Mouse (Mus musculus) kidney, postnatal 25 days (tissue): ENCODE data around the gene March10.

Experiments used
- DNase-seq, 2 experiments: peaks; one replicate each; pipeline ENCODE4 v3.0.0; 2021; ENCODE audit warnings: mixed read lengths in 2 of 2

The March10 gene

DNA sequence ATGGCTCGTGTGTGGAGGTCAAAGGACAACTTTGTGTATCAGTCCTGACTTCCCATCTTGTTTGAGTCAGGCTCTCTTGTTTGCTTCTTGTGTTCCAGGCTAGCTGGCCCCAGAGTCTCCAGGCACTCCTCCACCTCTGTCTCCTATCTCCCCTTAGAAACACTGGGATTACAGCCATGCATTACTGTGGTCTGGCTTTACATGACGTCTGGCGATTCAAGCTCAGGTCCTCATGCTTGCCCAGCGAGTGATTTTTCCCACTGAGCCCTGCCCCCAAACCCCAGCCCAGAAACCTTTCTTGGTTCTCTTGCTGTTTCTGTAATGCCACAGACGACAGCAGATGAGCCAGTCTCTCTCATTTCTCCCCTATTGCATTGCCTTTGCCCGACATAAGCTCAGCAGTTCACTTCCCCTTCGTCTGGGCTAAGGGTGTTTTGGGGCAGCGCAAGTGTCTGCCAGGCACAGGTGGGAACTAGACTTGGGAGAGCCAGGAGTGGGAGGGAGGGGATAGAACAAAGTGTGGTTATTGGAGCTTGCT, 8.0 kb upstream of the March10 start:
- DNase-seq = no peak

DNA sequence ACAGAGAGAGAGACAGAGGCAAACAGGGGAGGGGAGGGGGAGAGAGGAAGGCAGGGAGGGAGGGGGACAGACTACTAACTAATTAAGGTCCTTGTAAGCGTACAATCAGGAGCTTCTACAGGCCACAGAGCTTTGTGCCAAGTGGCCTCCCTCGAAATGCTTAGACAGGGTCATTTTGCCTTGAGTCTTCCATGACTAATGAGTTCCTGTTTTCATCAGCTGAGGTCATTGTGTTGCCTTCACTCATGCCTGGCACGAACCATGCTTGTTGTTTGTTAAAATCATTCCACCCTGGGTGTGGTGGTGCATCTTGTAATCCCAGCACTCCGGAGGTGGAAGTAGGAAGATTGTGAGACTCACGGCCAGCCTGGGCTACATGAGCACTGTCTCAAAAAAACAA, 3.4 kb upstream of the March10 start:
- DNase-seq = peak; percentile 18 to 49

- DNase-seq = no peak
These were observed 506 bp upstream of the March10 start for GRCm38 (mm10) chr11:105457041-105457440.

GRCm38 (mm10) chr11:105455118-105455517, 1.4 kb downstream of the March10 start:
- no peak for DNase-seq

- DNase-seq = no peak
These were observed 3.5 kb downstream of the March10 start for GRCm38 (mm10) chr11:105453084-105453483.

DNA sequence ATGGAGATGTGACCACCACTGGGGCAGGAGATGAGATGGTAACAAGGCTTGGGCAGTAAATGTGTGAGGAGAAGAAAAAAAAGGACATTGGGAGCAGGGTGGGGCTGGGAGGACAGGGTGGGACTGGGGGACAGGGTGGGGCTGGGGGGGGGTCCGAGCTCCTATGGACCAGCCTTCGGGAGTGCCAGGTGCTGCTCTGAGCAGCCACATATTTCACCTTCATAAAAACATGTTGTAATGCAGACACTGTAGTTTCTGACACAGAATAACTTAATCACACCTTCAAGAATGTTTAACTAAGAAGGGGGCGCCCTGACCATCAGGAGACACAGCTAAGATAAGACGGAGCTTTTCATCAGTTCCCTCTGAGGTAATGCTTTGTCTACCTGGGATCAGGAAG, 4.0 kb downstream of the March10 start:
- DNase-seq = no peak

DNA sequence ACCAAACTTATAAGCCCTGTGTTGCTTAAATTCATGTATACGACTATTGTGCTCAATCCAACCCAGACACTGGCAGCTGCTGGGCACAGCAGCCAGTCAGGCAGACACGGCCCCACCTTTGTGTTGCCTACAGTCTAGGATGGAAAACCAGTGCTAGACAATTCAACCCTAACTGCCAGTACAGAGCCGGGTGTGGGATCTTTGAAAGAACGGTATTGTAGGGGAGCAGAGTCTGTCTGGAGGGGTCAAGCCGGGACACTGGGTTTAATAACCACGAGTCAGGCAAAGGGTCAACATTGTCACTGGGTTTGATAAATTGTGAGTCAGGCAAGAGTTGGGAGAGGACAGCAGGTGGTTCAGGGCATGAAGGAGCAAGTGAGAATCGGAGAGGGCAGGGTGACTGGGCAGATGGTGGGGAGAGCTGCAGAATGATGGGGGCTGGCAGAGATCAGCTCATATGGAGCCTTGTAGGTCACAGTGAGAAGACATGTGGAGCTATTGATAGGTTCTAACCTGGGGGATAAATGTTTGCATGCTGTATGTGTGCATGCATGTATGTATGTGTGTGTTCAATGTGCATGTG, 4.9 kb downstream of the March10 start:
- DNase-seq = no peak

- no peak for DNase-seq
These were observed 6.8 kb downstream of the March10 start for GRCm38 (mm10) chr11:105449581-105450315.

- DNase-seq = no peak
These were observed 8.9 kb downstream of the March10 start for GRCm38 (mm10) chr11:105447661-105448060.

DNA sequence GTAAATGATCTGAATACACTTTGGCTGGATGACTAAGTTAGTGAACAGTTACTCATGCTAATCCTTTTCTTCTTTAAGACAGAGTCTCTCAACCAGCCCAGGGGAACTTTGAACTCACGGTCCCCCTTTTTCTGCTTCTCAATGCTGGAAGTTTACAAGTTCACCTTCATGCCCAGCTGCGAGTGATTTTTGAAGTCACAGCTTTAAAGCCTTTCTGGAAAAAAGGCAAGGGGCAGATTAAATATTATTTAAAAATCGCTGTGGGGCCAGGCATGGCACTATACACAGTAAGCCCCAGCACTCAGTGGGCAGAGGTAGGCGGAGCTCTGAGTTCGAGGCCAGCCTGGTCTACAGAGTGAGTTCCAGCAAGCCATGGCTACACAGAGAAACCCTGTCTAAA, 10.3 kb downstream of the March10 start:
- no peak for DNase-seq

- DNase-seq = no peak
These were observed 10.8 kb downstream of the March10 start for GRCm38 (mm10) chr11:105445741-105446140.

- DNase-seq = no peak
These were observed 11.6 kb downstream of the March10 start for GRCm38 (mm10) chr11:105444929-105445328.

GRCm38 (mm10) chr11:105443505-105443904, 13.0 kb downstream of the March10 start:
- DNase-seq = no peak

GRCm38 (mm10) chr11:105439796-105440195, 16.7 kb downstream of the March10 start:
- peak in 1 of 2 experiments; percentile 5 for DNase-seq

GRCm38 (mm10) chr11:105438907-105439306, 17.6 kb downstream of the March10 start:
- DNase-seq = no peak

- DNase-seq = no peak
These were observed 30.1 kb downstream of the March10 start for GRCm38 (mm10) chr11:105426441-105426840.

- DNase-seq = no peak
These were observed 31.9 kb downstream of the March10 start for GRCm38 (mm10) chr11:105424643-105425042.

GRCm38 (mm10) chr11:105420671-105421450, 35.7 kb downstream of the March10 start:
- DNase-seq = peak; percentile 58 to 71

DNA sequence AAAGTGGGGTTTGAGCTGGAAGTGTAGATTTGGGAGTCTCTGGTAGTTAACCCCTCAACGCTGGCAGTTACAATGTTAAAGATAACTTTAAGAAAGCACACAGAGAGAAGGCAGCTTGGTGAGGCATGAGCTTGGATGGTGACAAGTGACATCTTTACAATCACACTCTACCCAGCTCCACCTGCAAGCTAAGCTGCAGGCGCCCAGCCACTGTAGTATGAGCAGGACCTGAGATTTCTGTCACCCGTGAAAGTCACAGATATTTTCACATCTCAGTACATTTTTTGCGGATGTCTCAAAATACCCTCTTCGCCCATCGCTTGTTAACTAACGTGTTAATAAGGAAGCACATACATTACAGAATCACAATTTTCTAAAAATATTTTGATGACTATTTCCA, 36.6 kb downstream of the March10 start:
- DNase-seq = peak in 1 of 2 experiments; percentile 6

- DNase-seq = no peak
These were observed 42.5 kb downstream of the March10 start for GRCm38 (mm10) chr11:105414009-105414408.

DNA sequence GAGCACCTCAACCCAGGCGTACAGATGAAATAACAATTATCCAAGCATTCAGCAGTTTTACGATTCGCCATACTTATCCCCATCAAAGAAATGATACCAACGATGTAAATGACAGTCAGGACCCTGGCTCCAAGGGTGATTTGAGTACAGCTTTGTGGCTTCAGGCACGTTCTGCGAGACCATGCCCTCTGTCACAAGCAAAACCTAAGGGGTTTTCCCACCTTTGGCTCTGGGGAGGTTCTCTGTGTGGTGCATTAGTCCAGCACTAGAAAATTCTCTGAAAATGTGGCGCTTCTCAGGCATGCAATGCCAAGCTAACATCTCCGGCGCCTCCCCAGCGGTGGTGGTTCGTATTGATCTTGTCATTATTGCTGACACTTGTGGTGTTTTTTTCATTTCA, 47.1 kb downstream of the March10 start:
- no peak for DNase-seq

DNA sequence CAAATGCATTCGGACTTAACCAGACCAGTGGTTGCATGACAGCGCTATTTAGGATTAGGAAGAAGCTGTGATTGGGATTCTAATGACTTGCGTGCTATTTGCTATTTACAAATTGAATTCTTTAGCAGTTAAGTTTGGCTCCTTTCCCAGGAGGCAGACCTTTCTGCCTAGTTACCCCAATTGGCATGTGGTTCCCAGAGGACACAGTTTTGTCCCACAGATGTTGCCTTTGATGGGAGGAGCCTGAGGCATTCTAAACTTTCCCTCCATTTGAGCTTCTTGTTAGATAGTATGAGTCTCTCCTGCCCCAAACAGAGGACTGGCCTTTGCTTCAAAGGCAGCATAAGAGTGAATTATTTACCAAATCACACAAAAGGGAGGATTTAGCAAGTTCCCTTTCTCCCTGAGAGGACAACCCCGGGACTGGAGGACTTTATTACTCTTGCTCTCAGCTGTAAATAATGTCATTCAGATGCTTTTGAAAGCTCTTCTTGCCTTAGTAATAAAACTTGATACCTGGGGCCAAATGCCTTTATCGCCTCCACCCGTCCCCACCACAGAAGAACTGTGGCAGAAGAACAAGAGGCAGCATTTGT, 48.6 kb downstream of the March10 start:
- peak in 1 of 2 experiments; percentile 35 for DNase-seq

GRCm38 (mm10) chr11:105402355-105402754, 54.2 kb downstream of the March10 start:
- DNase-seq = no peak
